8 mouse cellular contexts compared by ENCODE assay signal in the genomic region with DNA sequence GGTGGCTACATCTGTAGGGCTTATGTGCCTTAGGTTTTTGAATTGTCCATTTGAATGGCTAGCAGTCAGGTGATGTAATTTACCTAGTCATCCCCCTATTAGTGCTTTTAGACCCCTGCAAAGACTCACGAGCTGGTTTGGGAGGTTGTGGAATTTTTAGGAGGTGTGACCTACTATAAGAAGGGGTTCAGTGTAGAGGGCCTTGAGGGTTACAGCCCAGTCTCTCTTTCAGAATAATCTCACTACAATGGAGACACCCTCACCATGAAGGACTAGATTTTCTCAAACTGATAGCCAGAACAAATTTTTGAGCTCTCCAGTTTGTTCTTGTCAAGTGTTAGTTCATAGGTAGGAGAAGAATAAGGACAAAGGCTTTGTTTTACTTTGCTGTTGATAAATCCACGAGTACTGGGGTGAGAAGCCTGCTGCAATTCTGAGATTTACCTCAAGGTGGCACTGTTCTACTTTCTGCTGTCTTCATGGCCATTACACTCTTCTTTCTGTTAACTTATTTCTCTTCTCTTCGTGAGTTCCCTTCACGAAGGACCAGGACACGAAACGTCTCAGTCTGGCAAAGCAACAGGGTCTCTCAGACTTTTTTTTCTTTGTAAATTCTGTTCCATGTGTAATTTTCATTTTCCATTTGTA. TPM values are rescaled to one million over a fixed set of nuclear protein-coding genes. Genes with fewer than 3 reads are reported as not detected.
DNase-seq lines count a peak whose midpoint lies in the region; ATAC-seq and TF ChIP-seq lines count a peak whose summit lies in the region.

No protein-coding gene starts in this region.

- no peaks in the 10 kb centered on the region for H3K4me1 ChIP-seq in hindbrain, embryonic 10.5 days (replicated peaks)
- H3K4me1 ChIP-seq in hindbrain, embryonic 12.5 days = no peaks in the 10 kb centered on the region
- H3K4me1 ChIP-seq in cortical plate, adult 2 months (ENCODE audit: control insufficient read depth, insufficient read depth, low read length) = no peaks in the 10 kb centered on the region
- H3K4me1 ChIP-seq in midbrain, embryonic 15.5 days = no peaks in the 10 kb centered on the region

- no peak for TF ChIP-seq POLR2A in cortical plate, adult 2 months (IDR thresholded peaks at IDR 0.05; ENCODE audit: extremely low read depth, insufficient read depth, low read length)

- no peak overlapping the region for H3K27ac ChIP-seq in hindbrain, embryonic 10.5 days
- H3K27ac ChIP-seq in hindbrain, embryonic 12.5 days = no peak overlapping the region
- no peak overlapping the region for H3K27ac ChIP-seq in cortical plate, adult 2 months (ENCODE audit: insufficient read depth, low read length)
- no peak overlapping the region for H3K27ac ChIP-seq in midbrain, embryonic 15.5 days

- no peak overlapping the region for H3K9ac ChIP-seq in hindbrain, embryonic 12.5 days
- H3K9ac ChIP-seq in midbrain, embryonic 15.5 days = no peak overlapping the region

- H3K9me3 ChIP-seq in hindbrain, embryonic 10.5 days = no peaks in the 10 kb centered on the region
- no peaks in the 10 kb centered on the region; the same call in 1 of the 2 replicates for H3K9me3 ChIP-seq in hindbrain, embryonic 12.5 days (replicated peaks)
- no peaks in the 10 kb centered on the region for H3K9me3 ChIP-seq in midbrain, embryonic 15.5 days

- no peak overlapping the region for H3K4me3 ChIP-seq in hindbrain, embryonic 10.5 days
- H3K4me3 ChIP-seq in hindbrain, embryonic 12.5 days = no peak overlapping the region
- H3K4me3 ChIP-seq in cortical plate, adult 2 months (ENCODE audit: insufficient read depth, low read length) = no peak overlapping the region
- H3K4me3 ChIP-seq in midbrain, embryonic 15.5 days = no peak overlapping the region

- intact Hi-C loops in heart, postnatal 36 days (cut with DNase I) = loop anchor here (1.0 to 2.0 kb wide), 2 partner anchors 170 to 1183 kb away; no protein-coding TSS in a partner anchor

- peak; percentile 79 for TF ChIP-seq CTCF in cortical plate, adult 2 months (IDR thresholded peaks at IDR 0.05; ENCODE audit: extremely low read depth, insufficient read depth, low read length)

- WGBS in hindbrain, embryonic 10.5 days = 52% methylated on average over 6 of the region's 6 CpGs
- 40% methylated on average over 6 of the region's 6 CpGs for WGBS in hindbrain, embryonic 12.5 days
- 26% methylated on average over 6 of the region's 6 CpGs for WGBS in midbrain, embryonic 15.5 days

- H3K36me3 ChIP-seq in hindbrain, embryonic 10.5 days = no peaks in the 10 kb centered on the region
- no peaks in the 10 kb centered on the region for H3K36me3 ChIP-seq in hindbrain, embryonic 12.5 days
- no peaks in the 10 kb centered on the region for H3K36me3 ChIP-seq in midbrain, embryonic 15.5 days (replicated peaks)

- H3K4me2 ChIP-seq in hindbrain, embryonic 12.5 days (replicated peaks) = no peak overlapping the region
- no peak overlapping the region for H3K4me2 ChIP-seq in midbrain, embryonic 15.5 days

- no peak for ATAC-seq in hindbrain, embryonic 12.5 days (ENCODE audit: low FRiP score)
- peak; percentile 89 for ATAC-seq in midbrain, embryonic 15.5 days (replicated peaks)

- peak; percentile 48 for DNase-seq in hindbrain, embryonic 10.5 days (ENCODE audit: low spot score)
- peak; percentile 73 for DNase-seq in adipocyte (ENCODE audit: low spot score)
- DNase-seq in heart, postnatal 36 days = peak; percentile 26 to 54
- DNase-seq in left cerebral cortex, adult 11 months (ENCODE audit: low spot score) = peak; percentile 64
- peak; percentile 6 for DNase-seq in thymus, postnatal 25 days

- H3K27me3 ChIP-seq in hindbrain, embryonic 10.5 days (ENCODE audit: insufficient read depth, poor library complexity, severe bottlenecking) = no peaks in the 10 kb centered on the region
- H3K27me3 ChIP-seq in hindbrain, embryonic 12.5 days = no peaks in the 10 kb centered on the region
- H3K27me3 ChIP-seq in midbrain, embryonic 15.5 days (replicated peaks) = no peaks in the 10 kb centered on the region

RNA-seq across cellular contexts. Expression of a gene that starts 52.0 kb away (rescaled TPM):
- polyA plus RNA-seq in hindbrain, embryonic 10.5 days (2016; fragmentation: Nextera tagmentation; extraction: Ambion mirVana) = 0.26 and 0.50 TPM in 2 replicates
- polyA plus RNA-seq in hindbrain, embryonic 12.5 days (2016; fragmentation: Nextera tagmentation; extraction: Ambion mirVana) = 0.26 and 0.51 TPM in 2 replicates
- 0.15 and 0.19 TPM in 2 replicates for polyA plus RNA-seq in cortical plate, adult 2 months (2012; rRNA removed)
- total RNA-seq in heart, postnatal 36 days (2021) = not detected
- 0.29 and 0.35 TPM in 2 replicates for polyA plus RNA-seq in midbrain, embryonic 15.5 days (2015; fragmentation: Nextera tagmentation; extraction: Ambion mirVana)

Comparison
In these comparisons a context has a peak if more than half of its experiments do, and no peak if none do; other contexts are left out.
1. DNase-seq: peak in every context shown above with its lines; median percentile 73 in adipocyte; 64 in left cerebral cortex, adult 11 months; 48 in hindbrain, embryonic 10.5 days; 40 in heart, postnatal 36 days; 6 in thymus, postnatal 25 days.